Mouse (Mus musculus) stomach, postnatal 0 days (tissue): ENCODE measurements around the gene Mt3.

Experiments used
- CTCF ChIP-seq: IDR thresholded peaks from 2 replicates; pipeline ENCODE4 v1.5.1; 2016; ENCODE audit warnings: antibody characterized with exemption, low read depth, mild to moderate bottlenecking, moderate library complexity
- EP300 ChIP-seq: optimal IDR thresholded peaks from 2 replicates; pipeline ENCODE3; 2016; ENCODE audit warnings: antibody characterized with exemption

GRCm38 (mm10) chr8:94191101-94191691, 38.8 kb downstream of the Mt3 start:
- TF ChIP-seq EP300 (no peak), CTCF (no peak)
